Comparison of ENCODE assay signal across 24 mouse cellular contexts in genomic region chr2:59131044-59131443, GRCm38 (mm10). TPM values are rescaled to one million over a fixed set of nuclear protein-coding genes. Genes with fewer than 3 reads are reported as not detected.
DNase-seq lines count a peak whose midpoint lies in the region; ATAC-seq lines count a peak whose summit lies in the region.
"Had no signal": no experiment of that assay in that cellular context is flagged by ENCODE, and none has a peak within 500 bp of the region (broad histone marks: within the 10 kb centered on the region; RNA-seq: fewer than 3 reads in every experiment).

No protein-coding gene starts in this region.

- peak overlapping the region; percentile 20; the same call in 1 of the 2 replicates for H3K4me2 ChIP-seq in liver, embryonic 16.5 days (ENCODE audit: low read depth, low read length)
- H3K4me2 ChIP-seq: forebrain, embryonic 13.5 days; heart, embryonic 13.5 days; hindbrain, embryonic 14.5 days had no signal

- no peak overlapping the region for H3K9ac ChIP-seq in liver, embryonic 16.5 days (ENCODE audit: low read depth, low read length)
- H3K9ac ChIP-seq: forebrain, embryonic 13.5 days; heart, embryonic 13.5 days; hindbrain, embryonic 14.5 days had no signal

- WGBS in liver, embryonic 16.5 days (ENCODE audit: insufficient replicate concordance) = 63% methylated on average over 8 of the region's 8 CpGs

- H3K9me3 ChIP-seq in liver, embryonic 16.5 days (replicated peaks; ENCODE audit: control insufficient read depth, low read length) = no peaks in the 10 kb centered on the region
- H3K9me3 ChIP-seq: forebrain, embryonic 10.5 days; forebrain, embryonic 13.5 days; heart, embryonic 10.5 days; heart, embryonic 13.5 days had no signal

- peak; percentile 79 for DNase-seq in kidney, adult 9 months
- DNase-seq in kidney, postnatal 4 days = no peak
- DNase-seq in liver (no peak), MN1 (ENCODE audit: low spot score) (no peak)
- DNase-seq in yolk sac, embryonic 10.5 days (ENCODE audit: low spot score) = peak; percentile 29
- DNase-seq: adrenal gland, adult 8-10 months; adrenal gland, postnatal 25 days; cerebellum, adult 11-12 months; cerebellum, adult 8-10 months; cerebellum, postnatal 14 days; gastrocnemius, postnatal 10 days; gastrocnemius, postnatal 36 days; heart, adult 2 months; heart, postnatal 14 days; heart, postnatal 4 days had no signal

- H3K4me1 ChIP-seq in liver, embryonic 16.5 days (ENCODE audit: control insufficient read depth, low read depth, low read length) = no peaks in the 10 kb centered on the region
- H3K4me1 ChIP-seq: forebrain, embryonic 10.5 days; forebrain, embryonic 13.5 days; heart, embryonic 10.5 days; heart, embryonic 13.5 days had no signal

- peak; percentile 58; the same call in 1 of the 2 replicates for ATAC-seq in liver, embryonic 16.5 days (ENCODE audit: low read depth)
- ATAC-seq: activated CD4-positive, CD25-positive, alpha-beta regulatory T cell, adult 4 months; CD4-positive, CD25-positive, alpha-beta regulatory T cell, adult 4 months; forebrain, embryonic 13.5 days; forebrain, embryonic 16.5 days had no signal

- H3K36me3 ChIP-seq in liver, embryonic 16.5 days (ENCODE audit: control insufficient read depth, insufficient read depth) = no peaks in the 10 kb centered on the region
- H3K36me3 ChIP-seq: forebrain, embryonic 10.5 days; heart, embryonic 10.5 days; heart, embryonic 13.5 days had no signal

- H3K4me3 ChIP-seq in liver, embryonic 16.5 days (ENCODE audit: low read depth, low read length) = no peak overlapping the region
- H3K4me3 ChIP-seq: forebrain, embryonic 10.5 days; forebrain, embryonic 13.5 days; heart, adult 2 months; heart, embryonic 10.5 days; heart, embryonic 13.5 days had no signal

- no peaks in the 10 kb centered on the region for H3K27me3 ChIP-seq in liver, embryonic 16.5 days (ENCODE audit: control insufficient read depth, insufficient read depth, low read depth, low read length)
- H3K27me3 ChIP-seq: forebrain, embryonic 13.5 days; heart, embryonic 13.5 days had no signal

- H3K27ac ChIP-seq in liver, embryonic 16.5 days (ENCODE audit: low read length) = peak overlapping the region; percentile 4
- H3K27ac ChIP-seq: forebrain, embryonic 10.5 days; forebrain, embryonic 13.5 days; heart, adult 2 months; heart, embryonic 10.5 days; heart, embryonic 13.5 days; hindbrain, embryonic 14.5 days had no signal

RNA-seq across cellular contexts. Expression of gene Ccdc148, which starts 29.4 kb away (rescaled TPM):
- 0.50 and 0.70 TPM in 2 replicates for polyA plus RNA-seq in liver, embryonic 16.5 days (2015; fragmentation: Nextera tagmentation; extraction: Ambion mirVana)

RNA-seq across cellular contexts. Expression of gene Pkp4, which starts 29.6 kb away (rescaled TPM):
- 4.7 and 6.1 TPM in 2 replicates for polyA plus RNA-seq in liver, embryonic 16.5 days (2015; fragmentation: Nextera tagmentation; extraction: Ambion mirVana)

Comparison
In these comparisons a context has a peak if more than half of its experiments do, and no peak if none do; other contexts are left out.
1. DNase-seq: peak in kidney, adult 9 months (single experiment) and yolk sac, embryonic 10.5 days (single experiment); none in kidney, postnatal 4 days (0 of 2), liver (single experiment) and MN1 (single experiment).